Mouse (Mus musculus) lung, postnatal 4 days (tissue): ENCODE results near the gene Ankrd54.
"Not testable (repeated sequence)": the region's sequence is repeated elsewhere in the genome, so short reads cannot be mapped to it uniquely, and the experiment has no call there.

Experiments
- DNase-seq, 2 experiments: peaks; one replicate each; pipeline ENCODE4 v3.0.0; 2021

Gene Ankrd54

GRCm38 (mm10) chr15:79007836-79008235 is 54.9 kb downstream of the Ankrd54 start:
- DNase-seq: not testable (repeated sequence)

GRCm38 (mm10) chr15:79007059-79007458 is 55.6 kb downstream of the Ankrd54 start:
- no peak for DNase-seq

- no peak for DNase-seq
These were observed 56.1 kb downstream of the Ankrd54 start for GRCm38 (mm10) chr15:79006638-79007037.

DNA sequence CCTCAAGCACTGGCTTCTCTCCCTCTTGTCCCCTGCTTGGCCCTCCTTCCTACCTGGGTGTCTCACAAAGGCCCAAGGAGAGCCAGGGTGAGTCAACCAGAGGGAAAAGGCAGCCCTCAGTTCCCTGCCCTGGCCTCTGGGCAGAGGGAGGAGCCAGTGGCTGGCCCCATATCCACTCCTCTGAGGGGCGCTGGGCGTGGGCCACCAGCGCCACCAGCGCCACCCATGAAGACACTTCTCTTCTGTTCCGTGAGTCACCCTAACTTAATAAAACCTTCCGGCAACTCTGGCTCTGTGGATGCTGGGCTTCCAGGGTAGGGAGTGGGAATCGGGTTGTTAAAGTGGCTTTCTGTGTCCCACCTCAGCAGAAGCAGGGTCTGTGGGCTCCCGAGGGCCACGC is 57.1 kb downstream of the Ankrd54 start:
- DNase-seq: no peak
